Mouse (Mus musculus) embryonic fibroblast, embryonic 13.5 days (primary cell): ENCODE measurements around the gene Herpud2.

Source experiments
- CTCF ChIP-seq: IDR thresholded peaks from 2 replicates; pipeline ENCODE4 v1.5.1; 2011; ENCODE audit warnings: mild to moderate bottlenecking, control low read depth, low read length, moderate library complexity, borderline replicate concordance; ENCODE audit not compliant: insufficient read depth
- POLR2A ChIP-seq: IDR thresholded peaks from 2 replicates; pipeline ENCODE4 v1.6.1; 2011; ENCODE audit warnings: low read depth, mild to moderate bottlenecking, control low read depth, low read length, moderate library complexity

DNA sequence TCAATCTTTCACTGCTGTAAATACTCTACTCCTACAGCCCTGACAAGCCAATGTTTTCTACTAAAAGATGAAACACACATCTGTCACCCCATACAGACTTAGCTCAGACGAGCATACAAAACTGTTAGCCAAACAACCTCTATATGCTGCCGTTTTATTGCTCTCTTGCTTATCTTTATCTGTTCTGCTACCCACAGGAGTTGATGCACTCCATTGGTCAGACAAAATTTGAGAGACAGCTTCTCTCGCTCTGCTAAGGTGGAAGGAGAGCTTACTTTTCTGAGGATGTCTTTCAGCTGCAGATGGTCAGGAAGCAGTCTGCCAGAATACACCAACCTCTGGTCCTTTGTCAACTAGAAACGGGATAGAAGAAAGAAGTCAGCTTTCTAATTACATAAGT is 18.7 kb downstream of the Herpud2 start:
- no peak for TF ChIP-seq POLR2A
- TF ChIP-seq CTCF: no peak
